Comparison of ENCODE assay signal across 22 mouse cellular contexts in the genomic region with DNA sequence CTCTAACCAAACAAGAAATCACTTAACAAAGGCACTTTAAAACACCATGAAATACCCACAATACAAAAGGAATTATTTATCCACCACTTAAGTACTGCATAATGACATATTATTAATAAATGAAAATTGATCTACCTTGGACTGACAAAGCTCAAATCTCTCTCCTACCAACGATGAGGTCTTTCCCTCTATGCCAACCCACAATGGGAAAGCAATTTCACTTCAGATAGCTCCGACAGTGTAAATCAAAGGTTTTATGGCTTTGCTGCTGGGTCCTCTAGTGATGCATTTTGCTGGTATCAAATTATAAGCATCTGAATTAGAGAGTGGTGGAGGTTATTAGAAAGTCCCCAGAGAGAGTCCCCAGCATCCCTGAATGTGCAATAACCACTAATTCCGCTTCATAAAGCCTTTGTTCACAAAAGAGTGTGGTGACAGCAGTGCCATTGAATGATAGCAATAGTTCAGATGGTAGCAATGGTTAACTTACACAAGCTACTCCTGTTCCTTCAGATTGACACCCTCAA.
DNase-seq lines count a peak whose midpoint lies in the region; ATAC-seq lines count a peak whose summit lies in the region.
"Had no signal": no experiment of that assay in that cellular context is flagged by ENCODE, and none has a peak within 500 bp of the region (broad histone marks: within the 10 kb centered on the region; RNA-seq: fewer than 3 reads in every experiment).

No protein-coding gene starts in this region.

- ATAC-seq in embryonic facial prominence, embryonic 14.5 days (ENCODE audit: low read depth) = no peak
- ATAC-seq in neural tube, embryonic 11.5 days (ENCODE audit: insufficient read depth, low FRiP score, low TSS enrichment) = peak; percentile 9; the same call in 1 of the 2 replicates
- peak; percentile 57 for ATAC-seq in neural tube, embryonic 15.5 days (ENCODE audit: low FRiP score)
- ATAC-seq: activated CD4-positive, CD25-positive, alpha-beta regulatory T cell, adult 4 months; forebrain, embryonic 13.5 days; forebrain, postnatal 0 days had no signal

- no peak overlapping the region for H3K4me3 ChIP-seq in embryonic facial prominence, embryonic 14.5 days (ENCODE audit: low read depth, low read length)
- no peak overlapping the region for H3K4me3 ChIP-seq in embryonic facial prominence, embryonic 10.5 days
- H3K4me3 ChIP-seq in neural tube, embryonic 11.5 days (ENCODE audit: low read depth, low read length) = no peak overlapping the region
- H3K4me3 ChIP-seq in neural tube, embryonic 15.5 days (replicated peaks) = no peak overlapping the region
- H3K4me3 ChIP-seq: embryonic facial prominence, embryonic 12.5 days; erythroblast, embryonic 14.5 days; forebrain, embryonic 13.5 days; gastrocnemius, adult 2 months; hindbrain, embryonic 12.5 days; hindbrain, embryonic 15.5 days had no signal

- H3K27ac ChIP-seq in embryonic facial prominence, embryonic 14.5 days (replicated peaks; ENCODE audit: low read depth, low read length) = no peak overlapping the region
- no peak overlapping the region for H3K27ac ChIP-seq in embryonic facial prominence, embryonic 10.5 days (replicated peaks)
- H3K27ac ChIP-seq in neural tube, embryonic 11.5 days (ENCODE audit: low read depth, low read length) = no peak overlapping the region
- H3K27ac ChIP-seq in neural tube, embryonic 15.5 days (replicated peaks) = no peak overlapping the region
- H3K27ac ChIP-seq: embryonic facial prominence, embryonic 12.5 days; forebrain, embryonic 13.5 days; gastrocnemius, adult 2 months; hindbrain, embryonic 12.5 days; hindbrain, embryonic 15.5 days had no signal

- H3K4me2 ChIP-seq in embryonic facial prominence, embryonic 14.5 days (ENCODE audit: low read depth, low read length) = no peak overlapping the region
- H3K4me2 ChIP-seq in neural tube, embryonic 11.5 days (ENCODE audit: low read depth) = no peak overlapping the region
- no peak overlapping the region for H3K4me2 ChIP-seq in neural tube, embryonic 15.5 days
- H3K4me2 ChIP-seq: embryonic facial prominence, embryonic 12.5 days; forebrain, embryonic 13.5 days; heart, embryonic 11.5 days; hindbrain, embryonic 12.5 days; hindbrain, embryonic 15.5 days had no signal

- DNase-seq in embryonic facial prominence, embryonic 14.5 days (ENCODE audit: low spot score) = peak; percentile 8
- DNase-seq in embryonic facial prominence, embryonic 10.5 days (ENCODE audit: low spot score) = no peak
- no peak for DNase-seq in neural tube, embryonic 11.5 days (ENCODE audit: low spot score)
- DNase-seq in neural tube, embryonic 10.5 days (ENCODE audit: extremely low spot score, low spot score) = no peak
- no peak for DNase-seq in layer of hippocampus, adult 18-20 months (ENCODE audit: low spot score in 2 of 2)
- DNase-seq: adrenal gland, adult 8-10 months; adrenal gland, postnatal 25 days; cerebellum, adult 18-20 months; cerebellum, adult 9-10 months; cerebellum, postnatal 14 days; forebrain, postnatal 0 days; gastrocnemius, adult 2 months; gastrocnemius, postnatal 14 days; heart, adult 11 months had no signal

- H3K9ac ChIP-seq in embryonic facial prominence, embryonic 14.5 days (ENCODE audit: low read depth, low read length) = no peak overlapping the region
- no peak overlapping the region for H3K9ac ChIP-seq in neural tube, embryonic 11.5 days (ENCODE audit: low read length)
- no peak overlapping the region for H3K9ac ChIP-seq in neural tube, embryonic 15.5 days (replicated peaks)
- H3K9ac ChIP-seq: embryonic facial prominence, embryonic 12.5 days; forebrain, embryonic 13.5 days; forebrain, postnatal 0 days; hindbrain, embryonic 12.5 days; hindbrain, embryonic 15.5 days had no signal

- no peaks in the 10 kb centered on the region for H3K9me3 ChIP-seq in embryonic facial prominence, embryonic 14.5 days (ENCODE audit: control insufficient read depth, low read length)
- no peaks in the 10 kb centered on the region for H3K9me3 ChIP-seq in embryonic facial prominence, embryonic 10.5 days
- no peaks in the 10 kb centered on the region for H3K9me3 ChIP-seq in neural tube, embryonic 11.5 days (ENCODE audit: control insufficient read depth, low read length)
- H3K9me3 ChIP-seq in neural tube, embryonic 15.5 days (replicated peaks) = no peaks in the 10 kb centered on the region
- H3K9me3 ChIP-seq: embryonic facial prominence, embryonic 12.5 days; forebrain, embryonic 13.5 days; hindbrain, embryonic 12.5 days; hindbrain, embryonic 15.5 days had no signal

- H3K27me3 ChIP-seq in embryonic facial prominence, embryonic 14.5 days (replicated peaks; ENCODE audit: control insufficient read depth, insufficient read depth, low read length) = no peaks in the 10 kb centered on the region
- H3K27me3 ChIP-seq in embryonic facial prominence, embryonic 10.5 days (replicated peaks; ENCODE audit: low read depth, poor library complexity, severe bottlenecking) = no peaks in the 10 kb centered on the region
- H3K27me3 ChIP-seq in neural tube, embryonic 11.5 days (ENCODE audit: control insufficient read depth, insufficient read depth, low read length) = no peaks in the 10 kb centered on the region
- H3K27me3 ChIP-seq in neural tube, embryonic 15.5 days (replicated peaks) = no peaks in the 10 kb centered on the region
- H3K27me3 ChIP-seq: embryonic facial prominence, embryonic 12.5 days; forebrain, embryonic 13.5 days; hindbrain, embryonic 12.5 days; hindbrain, embryonic 15.5 days had no signal

- no peaks in the 10 kb centered on the region for H3K4me1 ChIP-seq in embryonic facial prominence, embryonic 14.5 days (ENCODE audit: control insufficient read depth, insufficient read depth, low read length)
- H3K4me1 ChIP-seq in embryonic facial prominence, embryonic 10.5 days = no peaks in the 10 kb centered on the region
- no peaks in the 10 kb centered on the region for H3K4me1 ChIP-seq in neural tube, embryonic 11.5 days (ENCODE audit: control insufficient read depth, insufficient read depth, low read length)
- peaks cover 3% of the 10 kb centered on the region; the same call in 1 of the 2 replicates for H3K4me1 ChIP-seq in neural tube, embryonic 15.5 days
- H3K4me1 ChIP-seq: embryonic facial prominence, embryonic 12.5 days; forebrain, embryonic 13.5 days; hindbrain, embryonic 12.5 days; hindbrain, embryonic 15.5 days had no signal

- H3K36me3 ChIP-seq in embryonic facial prominence, embryonic 14.5 days (ENCODE audit: control insufficient read depth, insufficient read depth, low read length) = no peaks in the 10 kb centered on the region
- H3K36me3 ChIP-seq in embryonic facial prominence, embryonic 10.5 days (replicated peaks) = no peaks in the 10 kb centered on the region
- no peaks in the 10 kb centered on the region for H3K36me3 ChIP-seq in neural tube, embryonic 11.5 days (ENCODE audit: control insufficient read depth, insufficient read depth, low read length)
- no peaks in the 10 kb centered on the region for H3K36me3 ChIP-seq in neural tube, embryonic 15.5 days
- H3K36me3 ChIP-seq: embryonic facial prominence, embryonic 12.5 days; hindbrain, embryonic 12.5 days; hindbrain, embryonic 15.5 days had no signal

- 74% methylated on average over 3 of the region's 3 CpGs for WGBS in embryonic facial prominence, embryonic 14.5 days
- WGBS in embryonic facial prominence, embryonic 10.5 days = 83% methylated on average over 3 of the region's 3 CpGs
- WGBS in neural tube, embryonic 11.5 days = 53% methylated on average over 3 of the region's 3 CpGs
- 19% methylated on average over 3 of the region's 3 CpGs for WGBS in neural tube, embryonic 15.5 days
